18 mouse cellular contexts compared by ENCODE assay signal in the genomic region with DNA sequence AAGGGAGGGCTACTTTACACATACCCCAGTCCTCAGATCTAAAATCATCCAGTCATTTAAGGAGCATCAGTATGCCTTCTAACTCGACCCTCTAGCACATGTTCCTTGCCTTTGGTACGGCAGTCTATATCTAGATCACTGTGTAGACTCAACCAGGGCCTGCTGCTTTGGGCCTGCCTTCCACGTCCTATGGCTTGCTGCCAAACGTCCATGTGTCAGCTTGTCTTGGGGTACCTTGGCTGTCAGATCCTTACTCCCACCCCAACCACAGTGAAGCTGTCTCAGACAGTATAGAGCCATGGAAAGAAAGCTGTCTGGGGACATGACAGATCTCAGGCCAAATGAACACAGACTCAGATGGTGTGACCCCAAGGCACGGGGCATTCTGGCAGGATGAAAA.
"Had no signal": no experiment of that assay in that cellular context is flagged by ENCODE, and none has a peak within 500 bp of the region (broad histone marks: within the 10 kb centered on the region; RNA-seq: fewer than 3 reads in every experiment).

No protein-coding gene starts in this region.

- H3K4me2 ChIP-seq: intestine, embryonic 15.5 days; kidney, embryonic 15.5 days; liver, embryonic 13.5 days; midbrain, embryonic 12.5 days; midbrain, embryonic 15.5 days; neural tube, embryonic 12.5 days; neural tube, embryonic 15.5 days had no signal

- H3K27me3 ChIP-seq: intestine, embryonic 15.5 days; liver, embryonic 13.5 days; midbrain, embryonic 15.5 days; neural tube, embryonic 15.5 days had no signal

- H3K9ac ChIP-seq: intestine, embryonic 15.5 days; kidney, embryonic 15.5 days; liver, embryonic 13.5 days; midbrain, embryonic 12.5 days; midbrain, embryonic 15.5 days; neural tube, embryonic 12.5 days; neural tube, embryonic 15.5 days had no signal

- H3K4me3 ChIP-seq: intestine, embryonic 15.5 days; kidney, embryonic 15.5 days; left cerebral cortex, adult 2 months; liver, embryonic 13.5 days; midbrain, embryonic 12.5 days; midbrain, embryonic 15.5 days; neural tube, embryonic 12.5 days; neural tube, embryonic 15.5 days had no signal

- H3K9me3 ChIP-seq: intestine, embryonic 15.5 days; kidney, embryonic 15.5 days; liver, embryonic 13.5 days; midbrain, embryonic 12.5 days; midbrain, embryonic 15.5 days; neural tube, embryonic 12.5 days; neural tube, embryonic 15.5 days had no signal

- DNase-seq: kidney, adult 11 months; kidney, adult 8-10 months; kidney, postnatal 10 days; kidney, postnatal 36 days; layer of hippocampus, postnatal 36 days; liver, embryonic 13.5 days; right cerebral cortex, adult 18-20 months; right cerebral cortex, postnatal 14 days; right cerebral cortex, postnatal 4 days; thymus, postnatal 25 days had no signal

- H3K36me3 ChIP-seq: intestine, embryonic 15.5 days; kidney, embryonic 15.5 days; liver, embryonic 13.5 days; midbrain, embryonic 12.5 days; midbrain, embryonic 15.5 days; neural tube, embryonic 12.5 days; neural tube, embryonic 15.5 days had no signal

- H3K27ac ChIP-seq: intestine, embryonic 15.5 days; kidney, embryonic 15.5 days; left cerebral cortex, adult 2 months; liver, embryonic 13.5 days; macrophage; midbrain, embryonic 12.5 days; midbrain, embryonic 15.5 days; neural tube, embryonic 12.5 days; neural tube, embryonic 15.5 days had no signal

- ATAC-seq: intestine, embryonic 15.5 days; midbrain, embryonic 15.5 days had no signal

- H3K4me1 ChIP-seq: intestine, embryonic 15.5 days; kidney, embryonic 15.5 days; liver, embryonic 13.5 days; midbrain, embryonic 12.5 days; midbrain, embryonic 15.5 days; neural tube, embryonic 12.5 days; neural tube, embryonic 15.5 days had no signal
